Mouse (Mus musculus): ENCODE results near the gene Zfp975.
"Not testable (repeated sequence)": the region's sequence is repeated elsewhere in the genome, so short reads cannot be mapped to it uniquely, and the experiment has no call there.

Gene Zfp975

GRCm38 (mm10) chr7:42692362-42693158, at the start of gene Zfp975:
Zfp975 (minus strand) TSS chr7:42692742.
- peak; percentile 79 for DNase-seq

- no peak for DNase-seq
These were observed 46.1 kb upstream of the Zfp975 start for GRCm38 (mm10) chr7:42738536-42739210.

GRCm38 (mm10) chr7:42726917-42727316, 34.4 kb upstream of the Zfp975 start, which contains the start of gene Gm17067:
Gm17067 (minus strand) TSS chr7:42727017.
- DNase-seq = not testable (repeated sequence)

GRCm38 (mm10) chr7:42693251-42693650, 709 bp upstream of the Zfp975 start:
- peak; percentile 17 for DNase-seq

- not testable (repeated sequence) for DNase-seq
These were observed 12.5 kb downstream of the Zfp975 start for GRCm38 (mm10) chr7:42680081-42680480.

GRCm38 (mm10) chr7:42679646-42680045, 12.9 kb downstream of the Zfp975 start:
- not testable (repeated sequence) for DNase-seq

- DNase-seq = not testable (repeated sequence)
These were observed 32.4 kb downstream of the Zfp975 start for GRCm38 (mm10) chr7:42660140-42660539.

GRCm38 (mm10) chr7:42655211-42655610, 37.3 kb downstream of the Zfp975 start:
- DNase-seq = not testable (repeated sequence)

GRCm38 (mm10) chr7:42643120-42643620, 49.4 kb downstream of the Zfp975 start:
- not testable (repeated sequence) for DNase-seq

- DNase-seq = peak; percentile 70
These were observed 50.1 kb downstream of the Zfp975 start, which contains the start of gene Zfp976 for GRCm38 (mm10) chr7:42642152-42643115. Zfp976 (minus strand) TSS chr7:42642588.

- DNase-seq = not testable (repeated sequence)
These were observed 61.5 kb downstream of the Zfp975 start for GRCm38 (mm10) chr7:42631031-42631430.
